In the genomic region with DNA sequence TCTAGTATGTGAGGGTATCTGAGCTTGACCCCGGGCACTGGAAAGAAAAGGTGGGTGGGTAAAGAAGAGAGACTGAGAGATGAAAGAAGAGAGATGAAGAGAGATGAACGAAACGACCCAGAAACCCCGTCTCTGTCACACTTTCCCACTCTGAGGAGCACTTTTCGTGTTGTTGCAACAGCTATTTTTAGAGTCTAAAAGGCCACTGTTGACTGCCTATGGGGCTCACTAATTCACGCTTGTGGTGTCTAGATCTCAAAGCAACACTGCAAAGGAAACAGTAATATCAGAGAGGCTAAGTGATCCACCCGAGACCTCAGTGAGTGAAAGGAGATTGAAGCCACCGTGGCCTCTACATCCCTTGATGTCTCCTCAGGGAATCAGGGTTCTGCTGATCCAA, we compare ENCODE assay signal across 22 mouse cellular contexts.
"Had no signal": no experiment of that assay in that cellular context is flagged by ENCODE, and none has a peak within 500 bp of the region (broad histone marks: within the 10 kb centered on the region; RNA-seq: fewer than 3 reads in every experiment).

No protein-coding gene starts in this region.

- H3K27me3 ChIP-seq: kidney, embryonic 15.5 days; limb, embryonic 13.5 days; liver, embryonic 12.5 days; liver, embryonic 15.5 days; lung, embryonic 15.5 days; megakaryocyte, embryonic 14.5 days; neural tube, embryonic 12.5 days; neural tube, embryonic 15.5 days had no signal

- DNase-seq: kidney, adult 8-10 months; kidney, postnatal 14 days; kidney, postnatal 4 days; liver; lung, adult 18-20 months; lung, postnatal 10 days; lung, postnatal 36 days; midbrain, embryonic 14.5 days; right cerebral cortex, adult 18-20 months; right cerebral cortex, postnatal 14 days; right cerebral cortex, postnatal 4 days; thymus, postnatal 25 days had no signal

- H3K27ac ChIP-seq: kidney, embryonic 15.5 days; limb, embryonic 10.5 days; limb, embryonic 13.5 days; liver, embryonic 12.5 days; liver, embryonic 15.5 days; lung, embryonic 15.5 days; midbrain, embryonic 10.5 days; neural tube, embryonic 12.5 days; neural tube, embryonic 15.5 days had no signal

- H3K36me3 ChIP-seq: kidney, embryonic 15.5 days; limb, embryonic 10.5 days; limb, embryonic 13.5 days; liver, embryonic 12.5 days; liver, embryonic 15.5 days; lung, embryonic 15.5 days; midbrain, embryonic 10.5 days; neural tube, embryonic 12.5 days; neural tube, embryonic 15.5 days had no signal

- H3K4me2 ChIP-seq: kidney, embryonic 15.5 days; limb, embryonic 13.5 days; liver, embryonic 12.5 days; liver, embryonic 15.5 days; lung, embryonic 15.5 days; neural tube, embryonic 12.5 days; neural tube, embryonic 15.5 days had no signal

- H3K4me3 ChIP-seq: kidney, embryonic 15.5 days; limb, embryonic 10.5 days; limb, embryonic 13.5 days; liver, embryonic 12.5 days; liver, embryonic 15.5 days; lung, embryonic 15.5 days; megakaryocyte, embryonic 14.5 days; midbrain, embryonic 10.5 days; neural tube, embryonic 12.5 days; neural tube, embryonic 15.5 days had no signal

- H3K9me3 ChIP-seq: limb, embryonic 10.5 days; limb, embryonic 13.5 days; liver, embryonic 12.5 days; liver, embryonic 15.5 days; lung, embryonic 15.5 days; neural tube, embryonic 12.5 days; neural tube, embryonic 15.5 days had no signal

- H3K4me1 ChIP-seq: limb, embryonic 10.5 days; liver, embryonic 12.5 days; liver, embryonic 15.5 days; lung, embryonic 15.5 days; neural tube, embryonic 12.5 days; neural tube, embryonic 15.5 days had no signal

- H3K9ac ChIP-seq: kidney, embryonic 15.5 days; limb, embryonic 13.5 days; liver, embryonic 12.5 days; liver, embryonic 15.5 days; lung, embryonic 15.5 days; neural tube, embryonic 12.5 days; neural tube, embryonic 15.5 days had no signal

- ATAC-seq: liver, embryonic 12.5 days had no signal
